Mouse (Mus musculus): ENCODE measurements around the gene Hyal3. TPM values are rescaled to one million over a fixed set of nuclear protein-coding genes. Genes with fewer than 3 reads are reported as not detected.
A peak's percentile ranks its signal among the peaks of the same experiment; 100 is the strongest.

Gene Hyal3
- total and polyA plus RNA-seq, 2 experiments from 2014 or later: 1.8 to 4.3 TPM

DNA sequence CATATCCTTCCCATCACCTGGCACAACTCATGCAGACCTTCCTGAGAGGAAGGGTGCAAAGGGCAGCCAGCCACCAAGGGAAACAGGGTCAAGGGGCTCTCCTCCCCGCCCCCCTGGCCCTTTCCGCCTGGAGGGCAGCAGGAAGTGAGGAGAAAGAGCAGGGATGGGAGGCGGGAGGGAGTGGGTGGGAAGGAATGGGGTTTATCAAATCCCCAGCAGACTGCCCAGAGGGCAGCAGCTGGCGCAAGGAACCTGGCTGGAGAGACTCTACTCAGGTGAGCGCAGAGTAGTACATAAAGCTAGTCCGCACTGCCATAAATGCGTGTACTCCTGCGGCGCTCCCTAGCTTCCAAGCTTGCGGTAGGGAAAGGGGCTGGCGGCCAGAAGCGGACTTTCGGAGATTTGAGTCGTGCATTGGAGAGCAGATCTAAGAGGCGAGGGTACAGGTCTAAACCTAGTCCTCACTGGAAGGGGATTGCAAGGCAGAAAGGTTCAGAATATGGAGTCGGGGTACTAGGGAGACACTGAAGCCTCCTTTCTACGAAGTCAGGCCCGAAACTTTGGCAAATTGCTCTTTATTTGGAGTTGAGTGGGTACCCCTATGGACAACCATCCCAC, 12.8 kb upstream of the Hyal3 start, which contains the start of gene Hyal2:
TSS of gene Hyal2 (plus strand) at position 244 of the 618 bp plus-strand sequence.
- Histone ChIP-seq H3K36me3 (ENCODE audit: insufficient read depth, low read length) (peaks cover 23% of the 10 kb centered on the region), H3K4me1 (ENCODE audit: insufficient read depth, low read length) (peaks cover 28% of the 10 kb centered on the region), H3K27ac (ENCODE audit: low read depth, low read length) (peak within 1 kb of the TSS; percentile 80), H3K27me3 (ENCODE audit: insufficient read depth, low read length) (no peaks in the 10 kb centered on the region), H3K4me3 (ENCODE audit: low read depth, low read length) (peak within 1 kb of the TSS; percentile 76), H3K9me3 (ENCODE audit: low read length) (no peaks in the 10 kb centered on the region), H3K4me2 (ENCODE audit: low read depth, low read length, poor library complexity, severe bottlenecking) (peak within 1 kb of the TSS; percentile 80), H3K9ac (replicated peaks; ENCODE audit: low read length, poor library complexity, severe bottlenecking) (peak within 1 kb of the TSS; percentile 77)
- ATAC-seq (ENCODE audit: low FRiP score) (no peak), DNase-seq (ENCODE audit: low spot score) (no peak)
- WGBS: 8% methylated on average over 18 of the region's 18 CpGs
- TF ChIP-seq CTCF (IDR thresholded peaks at IDR 0.05): 0 out of 2 replicates have a peak, but pooled peaks have one; percentile 8

DNA sequence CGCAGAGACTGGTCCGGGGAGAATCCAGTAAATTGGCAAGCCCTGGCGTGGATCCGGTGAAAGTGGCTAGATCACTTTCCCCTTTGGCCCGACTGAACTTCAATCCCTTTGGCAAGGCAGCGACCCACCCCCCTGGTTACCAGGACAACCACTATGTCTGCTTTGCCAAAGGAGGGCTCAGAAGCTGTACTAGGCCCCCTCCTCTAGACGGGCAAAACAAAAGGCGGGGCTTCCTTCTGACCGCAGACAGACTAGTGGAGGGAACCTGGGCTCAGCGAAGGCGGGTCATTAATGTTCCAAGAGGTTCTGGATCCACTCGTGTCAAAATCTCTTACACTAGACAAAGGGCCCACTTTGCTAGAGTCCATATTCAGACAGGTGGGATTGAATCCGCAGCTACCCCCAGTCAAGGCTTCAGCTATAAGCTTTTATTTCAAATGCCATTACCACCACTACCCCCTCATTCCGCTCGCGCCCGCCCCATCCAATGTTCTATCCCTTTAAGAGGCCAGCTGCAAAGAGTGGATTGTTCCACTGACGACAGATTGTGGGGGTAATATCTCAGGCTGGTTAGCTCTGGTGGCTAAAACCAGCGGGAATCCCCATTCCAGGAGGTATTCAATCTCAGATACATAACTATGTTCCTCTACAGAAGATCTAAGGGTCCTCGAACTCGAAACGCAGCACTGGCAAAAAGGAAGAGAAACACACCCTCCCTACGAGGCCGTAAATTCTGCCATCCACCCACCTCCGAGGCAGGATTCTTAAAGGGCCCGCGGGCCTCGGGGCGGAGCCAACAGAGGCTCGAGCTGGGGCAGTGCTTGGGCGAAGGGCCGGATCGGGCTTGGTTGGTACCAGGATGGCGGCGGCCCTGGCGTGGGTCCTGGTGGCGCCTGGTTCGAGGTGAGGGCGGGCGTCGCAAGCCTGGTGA, 12.0 kb upstream of the Hyal3 start:
- WGBS: under 1% methylated on average over 41 of the region's 41 CpGs
- no peak for TF ChIP-seq CTCF (IDR thresholded peaks at IDR 0.05)
- peaks cover 26% of the 10 kb centered on the region for H3K4me1 ChIP-seq (ENCODE audit: insufficient read depth, low read length)

DNA sequence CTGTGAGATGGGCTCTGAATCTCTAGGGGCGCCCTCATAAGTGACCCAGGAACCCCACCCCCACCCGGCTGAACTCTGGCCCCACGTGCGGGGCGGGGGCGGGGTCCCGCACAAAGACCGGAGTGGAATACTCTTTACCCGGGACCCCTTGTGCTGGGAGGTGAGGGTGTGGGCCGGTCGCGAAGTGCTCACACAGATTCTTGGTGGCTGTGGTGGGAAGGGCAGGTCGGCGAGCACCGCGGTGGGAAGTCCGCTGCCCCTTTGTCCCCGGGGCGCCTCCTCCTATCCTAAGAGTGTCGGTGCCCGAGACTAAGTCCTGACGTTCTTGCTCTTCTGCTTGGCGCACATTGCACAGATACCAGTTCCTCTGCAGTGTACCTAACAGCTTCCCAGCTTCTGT, 11.3 kb upstream of the Hyal3 start:
- Histone ChIP-seq H3K4me2 (ENCODE audit: low read depth, low read length, poor library complexity, severe bottlenecking) (peak overlapping the region; percentile 80), H3K9me3 (ENCODE audit: low read length) (no peaks in the 10 kb centered on the region), H3K4me3 (ENCODE audit: low read depth, low read length) (peak overlapping the region; percentile 76), H3K4me1 (ENCODE audit: insufficient read depth, low read length) (peaks cover 20% of the 10 kb centered on the region), H3K27me3 (ENCODE audit: insufficient read depth, low read length) (no peaks in the 10 kb centered on the region), H3K27ac (ENCODE audit: low read depth, low read length) (peak overlapping the region; percentile 80), H3K9ac (replicated peaks; ENCODE audit: low read length, poor library complexity, severe bottlenecking) (peak overlapping the region; percentile 77), H3K36me3 (ENCODE audit: insufficient read depth, low read length) (peaks cover 23% of the 10 kb centered on the region)
- ATAC-seq (ENCODE audit: low FRiP score) (peak; percentile 31), DNase-seq (ENCODE audit: low spot score) (no peak)
- under 1% methylated on average over 20 of the region's 23 CpGs for WGBS
- no peak for TF ChIP-seq CTCF (IDR thresholded peaks at IDR 0.05)

More for the DNA sequence above, 12.0 kb upstream of the Hyal3 start:
- H3K27me3 ChIP-seq (ENCODE audit: insufficient read depth, low read length): no peaks in the 10 kb centered on the region
- peak; percentile 85 for ATAC-seq (ENCODE audit: low FRiP score)
- H3K4me2 ChIP-seq (ENCODE audit: low read depth, low read length, poor library complexity, severe bottlenecking): peak overlapping the region; percentile 80
- H3K27ac ChIP-seq (ENCODE audit: low read depth, low read length): peak overlapping the region; percentile 80
- peak overlapping the region; percentile 76 for H3K4me3 ChIP-seq (ENCODE audit: low read depth, low read length)
- peak overlapping the region; percentile 77 for H3K9ac ChIP-seq (replicated peaks; ENCODE audit: low read length, poor library complexity, severe bottlenecking)
- peak; percentile 93 for DNase-seq (ENCODE audit: low spot score)
- peaks cover 23% of the 10 kb centered on the region for H3K36me3 ChIP-seq (ENCODE audit: insufficient read depth, low read length)
- no peaks in the 10 kb centered on the region for H3K9me3 ChIP-seq (ENCODE audit: low read length)

DNA sequence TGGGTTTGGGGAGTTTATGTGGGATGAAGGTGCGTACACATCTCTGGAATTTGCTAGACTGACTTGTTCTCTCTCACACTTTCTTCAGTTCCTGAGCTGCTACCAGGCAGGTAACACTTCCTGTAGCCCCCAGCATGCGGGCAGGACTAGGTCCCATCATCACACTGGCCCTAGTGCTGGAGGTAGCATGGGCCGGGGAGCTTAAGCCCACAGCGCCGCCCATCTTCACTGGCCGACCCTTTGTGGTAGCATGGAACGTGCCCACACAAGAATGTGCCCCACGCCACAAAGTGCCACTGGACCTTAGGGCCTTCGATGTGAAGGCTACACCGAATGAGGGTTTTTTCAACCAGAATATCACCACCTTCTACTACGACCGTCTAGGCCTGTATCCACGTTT, 10.6 kb upstream of the Hyal3 start:
- ATAC-seq (ENCODE audit: low FRiP score) (no peak), DNase-seq (ENCODE audit: low spot score) (no peak)
- WGBS: 47% methylated on average over 13 of the region's 13 CpGs
- Histone ChIP-seq H3K9me3 (ENCODE audit: low read length) (no peaks in the 10 kb centered on the region), H3K36me3 (ENCODE audit: insufficient read depth, low read length) (peaks cover 21% of the 10 kb centered on the region), H3K27me3 (ENCODE audit: insufficient read depth, low read length) (no peaks in the 10 kb centered on the region), H3K9ac (replicated peaks; ENCODE audit: low read length, poor library complexity, severe bottlenecking) (peak overlapping the region; percentile 77), H3K4me3 (ENCODE audit: low read depth, low read length) (peak overlapping the region; percentile 76), H3K4me2 (ENCODE audit: low read depth, low read length, poor library complexity, severe bottlenecking) (peak overlapping the region; percentile 80), H3K27ac (ENCODE audit: low read depth, low read length) (peak overlapping the region; percentile 80; the same call in 1 of the 2 replicates), H3K4me1 (ENCODE audit: insufficient read depth, low read length) (peaks cover 20% of the 10 kb centered on the region)
- no peak for TF ChIP-seq CTCF (IDR thresholded peaks at IDR 0.05)

DNA sequence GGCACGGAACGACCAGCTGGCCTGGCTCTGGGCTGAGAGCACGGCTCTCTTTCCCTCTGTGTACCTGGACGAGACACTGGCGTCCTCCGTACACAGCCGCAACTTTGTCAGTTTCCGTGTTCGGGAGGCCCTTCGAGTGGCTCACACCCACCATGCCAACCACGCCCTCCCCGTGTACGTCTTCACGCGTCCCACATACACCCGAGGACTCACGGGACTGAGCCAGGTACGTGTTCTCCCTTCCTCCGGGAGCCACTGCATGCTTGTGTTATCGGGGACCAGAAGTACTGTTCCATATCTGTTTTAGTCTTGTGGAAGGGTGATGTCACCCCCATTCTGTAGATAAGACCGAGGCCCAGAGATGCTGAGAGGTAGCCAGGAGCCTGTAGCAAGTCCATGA, 9.8 kb upstream of the Hyal3 start:
- peak overlapping the region; percentile 80; the same call in 1 of the 2 replicates for H3K4me2 ChIP-seq (ENCODE audit: low read depth, low read length, poor library complexity, severe bottlenecking)
- H3K9me3 ChIP-seq (ENCODE audit: low read length): no peaks in the 10 kb centered on the region
- ATAC-seq (ENCODE audit: low FRiP score): no peak
- H3K27me3 ChIP-seq (ENCODE audit: insufficient read depth, low read length): no peaks in the 10 kb centered on the region
- DNase-seq (ENCODE audit: low spot score): no peak
- WGBS: 94% methylated on average over 21 of the region's 21 CpGs
- H3K4me1 ChIP-seq (ENCODE audit: insufficient read depth, low read length): peaks cover 20% of the 10 kb centered on the region
- H3K27ac ChIP-seq (ENCODE audit: low read depth, low read length): no peak overlapping the region
- H3K36me3 ChIP-seq (ENCODE audit: insufficient read depth, low read length): peaks cover 15% of the 10 kb centered on the region
- TF ChIP-seq CTCF (IDR thresholded peaks at IDR 0.05): no peak
- no peak overlapping the region; the same call in 1 of the 2 replicates for H3K4me3 ChIP-seq (ENCODE audit: low read depth, low read length)
- no peak overlapping the region for H3K9ac ChIP-seq (replicated peaks; ENCODE audit: low read length, poor library complexity, severe bottlenecking)

All from midbrain, postnatal 0 days (tissue).